Mouse (Mus musculus) heart, postnatal 0 days (tissue): ENCODE data around the gene Cacng8. TPM values are rescaled to one million over a fixed set of nuclear protein-coding genes. Genes with fewer than 3 reads are reported as not detected.
"Not testable (repeated sequence)": the region's sequence is repeated elsewhere in the genome, so short reads cannot be mapped to it uniquely, and the experiment has no call there.

Source experiments
- ATAC-seq: fragments of 200-750 bp; cut with Nextera tagmentation; 2 replicates; pipeline ENCODE4 v1.8.0; 2017; ENCODE audit warnings: low read depth, moderate number of reproducible peaks, moderate library complexity; ENCODE audit not compliant: insufficient read depth
- DNase-seq: peaks from one replicate; pipeline ENCODE4 v3.0.0-alpha.2; 2016; ENCODE audit warnings: low spot score
- H3K27ac ChIP-seq: fragments of 300-500 bp; sonication (generic); 2 replicates; pipeline ENCODE4 v1.5.1; 2014; ENCODE audit warnings: low read depth, mild to moderate bottlenecking
- H3K27me3 ChIP-seq: fragments of 300-500 bp; sonication (generic); 2 replicates; pipeline ENCODE4 v1.6.1; 2014; ENCODE audit warnings: low read length, mixed read lengths; ENCODE audit not compliant: control insufficient read depth, insufficient read depth
- H3K36me3 ChIP-seq: fragments of 300-500 bp; sonication (generic); replicated peaks from 2 replicates; pipeline ENCODE4 v1.6.1; 2014; ENCODE audit warnings: low read length, mixed read lengths; ENCODE audit not compliant: control insufficient read depth, insufficient read depth
- H3K4me1 ChIP-seq: fragments of 300-500 bp; sonication (generic); 2 replicates; pipeline ENCODE4 v1.6.1; 2014; ENCODE audit warnings: antibody characterized with exemption; ENCODE audit not compliant: control insufficient read depth, insufficient read depth
- H3K4me2 ChIP-seq: fragments of 300-500 bp; sonication (generic); 2 replicates; pipeline ENCODE4 v1.6.1; 2014; ENCODE audit warnings: low read depth, mild to moderate bottlenecking, low read length, moderate library complexity
- H3K4me3 ChIP-seq: fragments of 300-500 bp; sonication (generic); 2 replicates; pipeline ENCODE4 v1.5.1; 2014; ENCODE audit warnings: low read depth, low read length
- H3K9ac ChIP-seq: fragments of 300-500 bp; sonication (generic); replicated peaks from 2 replicates; pipeline ENCODE4 v1.6.1; 2014; ENCODE audit warnings: low read depth, low read length, mixed read lengths
- H3K9me3 ChIP-seq: fragments of 300-500 bp; sonication (generic); replicated peaks from 2 replicates; pipeline ENCODE4 v1.6.1; 2016; ENCODE audit warnings: low read length; ENCODE audit not compliant: control insufficient read depth
- CTCF ChIP-seq: IDR thresholded peaks from 2 replicates; pipeline ENCODE4 v1.5.1; 2016; ENCODE audit warnings: antibody characterized with exemption, control low read depth, low read depth
- EP300 ChIP-seq: IDR thresholded peaks from 2 replicates; pipeline ENCODE4 v1.6.1; 2016; ENCODE audit warnings: antibody characterized with exemption, low read depth
- WGBS: fragments of 180-500 bp; shearing (Covaris S2); extraction: QIAGEN DNeasy Blood & Tissue Kit; methylation state at CpG from one replicate; pipeline ENCODE4 v1.1.7; 2014; 5-methylcytosine and 5-hydroxymethylcytosine counted together
- polyA plus RNA-seq: library from polyadenylated mRNA; unstranded; fragments of >200 nt; fragmentation: Nextera tagmentation; extraction: Ambion mirVana; gene quantifications from 2 replicates; pipeline ENCODE4 v1.2.1, GENCODE M21; 2015
- total RNA-seq: library from RNA; depleted of rRNA; stranded (reverse); fragments of >200 nt; gene quantifications from 2 replicates; pipeline ENCODE4 v1.2.3, GENCODE M21; 2014; ENCODE audit warnings: low replicate concordance

Cacng8 gene
- total and polyA plus RNA-seq, 2 experiments from 2014 or later = not detected

DNA sequence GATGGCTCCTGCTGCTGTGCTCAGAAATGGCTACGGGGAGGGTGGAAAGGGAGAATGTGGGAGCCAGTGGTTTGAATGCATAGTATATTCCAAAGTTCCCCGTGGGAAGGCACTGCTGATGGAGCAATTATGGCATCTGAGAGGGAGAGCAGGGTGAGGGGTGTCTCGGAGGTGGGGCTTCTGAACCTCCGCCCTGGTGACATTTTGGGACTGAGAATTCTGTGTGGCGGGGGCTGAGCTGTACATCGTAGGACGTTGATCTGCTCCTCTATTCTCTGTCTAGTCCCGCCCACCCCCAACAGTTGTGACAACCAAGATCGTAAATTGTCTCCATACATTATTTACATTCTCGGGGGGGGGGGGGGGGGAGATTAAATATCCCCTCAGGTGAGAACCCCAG is 6.9 kb downstream of the Cacng8 start:
- WGBS = 74% methylated on average over 10 of the region's 10 CpGs
- no peaks in the 10 kb centered on the region for H3K36me3 ChIP-seq
- H3K4me2 ChIP-seq = no peak overlapping the region
- no peak overlapping the region for H3K9ac ChIP-seq
- no peak for TF ChIP-seq EP300
- TF ChIP-seq CTCF = no peak
- no peaks in the 10 kb centered on the region for H3K9me3 ChIP-seq
- ATAC-seq (no peak), DNase-seq (no peak)
- no peak overlapping the region for H3K27ac ChIP-seq
- H3K4me3 ChIP-seq = no peak overlapping the region
- no peaks in the 10 kb centered on the region for H3K4me1 ChIP-seq
- H3K27me3 ChIP-seq = no peaks in the 10 kb centered on the region

DNA sequence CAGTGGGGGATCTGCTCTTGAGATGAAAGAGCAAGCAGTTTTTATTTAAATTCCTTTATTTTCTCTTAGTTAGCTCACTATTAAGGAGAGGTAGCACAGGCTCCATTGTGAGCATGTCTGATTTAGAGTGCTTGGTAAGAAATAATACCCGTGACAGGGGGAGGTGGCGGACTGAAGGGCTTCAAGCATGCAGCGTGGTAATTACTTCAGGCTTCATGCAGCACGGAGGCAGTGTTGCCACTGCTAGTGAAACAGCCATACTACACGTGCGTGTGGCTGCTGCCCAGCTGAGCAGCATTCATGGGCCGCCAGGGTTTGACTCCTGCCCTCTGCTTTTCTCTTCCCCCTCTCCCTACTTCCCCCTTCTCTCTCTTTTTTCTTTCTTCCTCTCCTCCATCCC is 7.3 kb downstream of the Cacng8 start:
- Histone ChIP-seq H3K9me3 (no peaks in the 10 kb centered on the region), H3K4me2 (no peak overlapping the region), H3K9ac (no peak overlapping the region), H3K27me3 (no peaks in the 10 kb centered on the region), H3K36me3 (no peaks in the 10 kb centered on the region), H3K4me1 (no peaks in the 10 kb centered on the region), H3K27ac (no peak overlapping the region), H3K4me3 (no peak overlapping the region)
- TF ChIP-seq EP300 = no peak
- TF ChIP-seq CTCF = no peak
- DNase-seq (no peak), ATAC-seq (no peak)
- 71% methylated on average over 7 of the region's 7 CpGs for WGBS

GRCm38 (mm10) chr7:3398363-3398762 is 7.9 kb downstream of the Cacng8 start:
- not testable (repeated sequence) for ATAC-seq, H3K27me3 ChIP-seq, H3K4me3 ChIP-seq, H3K9ac ChIP-seq, H3K36me3 ChIP-seq, DNase-seq, H3K27ac ChIP-seq, H3K9me3 ChIP-seq, H3K4me1 ChIP-seq, H3K4me2 ChIP-seq
- 84% methylated on average over 8 of the region's 8 CpGs for WGBS

GRCm38 (mm10) chr7:3399937-3400336 is 9.5 kb downstream of the Cacng8 start:
- H3K27me3 ChIP-seq = no peaks in the 10 kb centered on the region
- H3K9ac ChIP-seq = no peak overlapping the region
- no peaks in the 10 kb centered on the region for H3K4me1 ChIP-seq
- DNase-seq (no peak), ATAC-seq (no peak)
- no peak overlapping the region for H3K4me2 ChIP-seq
- no peaks in the 10 kb centered on the region for H3K9me3 ChIP-seq
- no peak for TF ChIP-seq CTCF
- TF ChIP-seq EP300 = no peak
- H3K27ac ChIP-seq = no peak overlapping the region
- H3K36me3 ChIP-seq = no peaks in the 10 kb centered on the region
- no peak overlapping the region for H3K4me3 ChIP-seq

GRCm38 (mm10) chr7:3409729-3410520 is 19.4 kb downstream of the Cacng8 start:
- H3K4me3 ChIP-seq = no peak overlapping the region
- no peaks in the 10 kb centered on the region for H3K36me3 ChIP-seq
- no peak overlapping the region for H3K9ac ChIP-seq
- WGBS = 55% methylated on average over 11 of the region's 11 CpGs
- DNase-seq (no peak), ATAC-seq (no peak)
- TF ChIP-seq EP300 (no peak), CTCF (no peak)
- H3K9me3 ChIP-seq = no peaks in the 10 kb centered on the region
- H3K4me2 ChIP-seq = no peak overlapping the region
- no peaks in the 10 kb centered on the region for H3K4me1 ChIP-seq
- H3K27me3 ChIP-seq = peaks cover 55% of the 10 kb centered on the region
- no peak overlapping the region for H3K27ac ChIP-seq
